In the genomic region with DNA sequence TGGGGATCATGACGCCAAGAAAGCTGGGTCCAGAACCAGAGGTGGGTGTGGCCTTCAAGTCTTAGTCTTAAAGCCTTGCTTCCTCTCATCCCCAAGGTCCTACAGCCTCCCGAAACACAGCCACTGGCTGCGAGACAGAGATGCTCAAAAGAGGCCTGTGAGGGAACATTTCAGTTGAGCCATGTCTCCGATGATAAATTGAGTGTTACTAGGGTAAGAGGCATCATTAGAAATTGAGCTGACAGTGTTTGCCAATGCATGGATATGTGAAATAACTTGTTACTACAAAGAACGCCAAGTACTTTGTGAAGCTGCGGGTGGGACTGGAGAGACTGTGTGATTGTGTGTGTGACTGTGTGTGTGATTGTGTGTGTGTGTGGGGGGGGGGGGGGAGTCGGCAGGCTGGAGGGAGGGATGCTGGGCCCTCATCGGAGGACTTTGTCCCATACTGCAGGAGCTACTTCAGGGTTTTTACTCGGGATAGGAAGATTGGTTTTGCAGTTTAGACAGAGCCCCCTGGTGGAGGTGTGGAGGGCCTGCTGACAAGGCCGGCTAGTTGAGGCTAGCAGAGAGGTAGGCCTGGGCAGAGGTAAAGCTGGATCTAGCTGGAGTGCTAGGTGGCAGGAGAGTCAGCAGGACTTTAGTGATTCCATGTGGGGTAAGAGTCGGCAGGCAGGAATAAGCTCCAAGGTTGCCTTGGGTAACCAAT, we compare ENCODE assay signal across 8 mouse cellular contexts. TPM values are rescaled to one million over a fixed set of nuclear protein-coding genes. Genes with fewer than 3 reads are reported as not detected.
DNase-seq lines count a peak whose midpoint lies in the region; ATAC-seq and TF ChIP-seq lines count a peak whose summit lies in the region.

No protein-coding gene starts in this region.

- 0 out of 2 replicates have a peak, but pooled peaks have one; percentile 34 for ATAC-seq in G1E (ENCODE audit: extremely low read depth, insufficient number of reproducible peaks, low FRiP score, poor library complexity, severe bottlenecking)
- peak; percentile 61 for ATAC-seq in hindbrain, postnatal 0 days

- H3K4me1 ChIP-seq in G1E (ENCODE audit: insufficient read depth, low read depth, low read length), result peaks cover 5% of the 10 kb centered on the region
- no peaks in the 10 kb centered on the region for H3K4me1 ChIP-seq in bone marrow, adult 2 months (ENCODE audit: control insufficient read depth, insufficient read depth, low read length)
- no peaks in the 10 kb centered on the region; the same call in 1 of the 2 replicates for H3K4me1 ChIP-seq in hindbrain, postnatal 0 days (ENCODE audit: insufficient read depth, low read length)

- no peak for TF ChIP-seq POLR2A in bone marrow, adult 2 months (IDR thresholded peaks at IDR 0.05; ENCODE audit: borderline replicate concordance, control insufficient read depth, low read depth, low read length)

- H3K27ac ChIP-seq in bone marrow, adult 2 months (ENCODE audit: control insufficient read depth, insufficient read depth, low read depth, low read length, poor library complexity), result no peak overlapping the region
- H3K27ac ChIP-seq in hindbrain, postnatal 0 days, result no peak overlapping the region

- no peak overlapping the region for H3K9ac ChIP-seq in hindbrain, postnatal 0 days (replicated peaks; ENCODE audit: low read length)

- peaks cover 2% of the 10 kb centered on the region; the same call in 1 of the 2 replicates for H3K27me3 ChIP-seq in G1E (ENCODE audit: insufficient read depth, low read length)
- H3K27me3 ChIP-seq in hindbrain, postnatal 0 days (ENCODE audit: insufficient read depth, low read length), result no peaks in the 10 kb centered on the region

- H3K9me3 ChIP-seq in G1E (replicated peaks), result no peaks in the 10 kb centered on the region
- H3K9me3 ChIP-seq in hindbrain, postnatal 0 days (ENCODE audit: low read length), result no peaks in the 10 kb centered on the region

- no peak overlapping the region for H3K4me2 ChIP-seq in hindbrain, postnatal 0 days (ENCODE audit: low read depth, low read length)

- peak; percentile 39 for DNase-seq in G1E (ENCODE audit: low spot score)
- peak; percentile 22 to 36 for DNase-seq in frontal cortex, postnatal 10 days (ENCODE audit: low spot score in 2 of 2)
- peak; percentile 34 for DNase-seq in hindbrain, postnatal 0 days (ENCODE audit: low spot score)
- DNase-seq in layer of hippocampus, postnatal 36 days, result peak; percentile 43 to 54
- peak; percentile 74 for DNase-seq in lung, postnatal 25 days (ENCODE audit: low spot score)
- DNase-seq in right cerebral cortex, postnatal 14 days, result peak; percentile 39
- DNase-seq in yolk sac, embryonic 10.5 days (ENCODE audit: low spot score), result peak; percentile 54

- no peak for TF ChIP-seq CTCF in G1E (IDR thresholded peaks at IDR 0.05; ENCODE audit: low read depth, low read length)
- peak; percentile 41; the same call in 1 of the 2 replicates for TF ChIP-seq CTCF in bone marrow, adult 2 months (IDR thresholded peaks at IDR 0.05; ENCODE audit: control insufficient read depth, insufficient read depth, low read length)
- peak; percentile 68 for TF ChIP-seq CTCF in hindbrain, postnatal 0 days (IDR thresholded peaks at IDR 0.05; ENCODE audit: low read depth)

- H3K4me3 ChIP-seq in G1E (ENCODE audit: low read depth, low read length), result no peak overlapping the region
- no peak overlapping the region for H3K4me3 ChIP-seq in bone marrow, adult 2 months (replicated peaks; ENCODE audit: control insufficient read depth, low read depth, low read length)
- H3K4me3 ChIP-seq in hindbrain, postnatal 0 days (ENCODE audit: low read length), result no peak overlapping the region

- no peaks in the 10 kb centered on the region for H3K36me3 ChIP-seq in G1E (replicated peaks)
- H3K36me3 ChIP-seq in hindbrain, postnatal 0 days (ENCODE audit: insufficient read depth, low read length), result no peaks in the 10 kb centered on the region

- 51% methylated on average over 11 of the region's 11 CpGs for WGBS in bone marrow, adult 2 months
- 55% methylated on average over 10 of the region's 11 CpGs for WGBS in hindbrain, postnatal 0 days

RNA-seq across cellular contexts. Expression of a gene that starts 7.9 kb away (rescaled TPM):
- total RNA-seq in G1E (2014; fragmentation: Nextera tagmentation) (35.6 and 44.2 TPM in 2 replicates), G1E (2017) (68.3 and 84.7 TPM in 2 replicates)
- 1.3 and 1.7 TPM in 2 replicates for polyA plus RNA-seq in G1E (2012)
- polyA plus RNA-seq in bone marrow, adult 2 months (2011; ENCODE audit: insufficient read depth, insufficient read length, low replicate concordance, missing spikeins), result 5.0 and 6.5 TPM in 2 replicates
- 3.7 and 10.1 TPM in 2 replicates for total RNA-seq in hindbrain, postnatal 0 days (2014; rRNA removed)
- polyA plus RNA-seq in hindbrain, postnatal 0 days (2015; fragmentation: Nextera tagmentation; extraction: Ambion mirVana), result 24.5 and 27.9 TPM in 2 replicates
- total RNA-seq in layer of hippocampus, postnatal 36 days (2021), result 10 to 100 TPM; 24.5 to 27.2 TPM
